ENCODE assay signal across 8 mouse cellular contexts in genomic region chr2:119897090-119897732, GRCm38 (mm10). TPM values are rescaled to one million over a fixed set of nuclear protein-coding genes. Genes with fewer than 3 reads are reported as not detected.
DNase-seq lines count a peak whose midpoint lies in the region; ATAC-seq and TF ChIP-seq lines count a peak whose summit lies in the region.

Gene Mga (plus strand): TSS chr2:119897228.

- peak; percentile 95 for ATAC-seq in common myeloid progenitor, adult 5-6 weeks (replicated peaks; ENCODE audit: low read depth, poor library complexity, severe bottlenecking)
- ATAC-seq in hindbrain, postnatal 0 days, result peak; percentile 98
- ATAC-seq in megakaryocyte, adult 5-6 weeks (ENCODE audit: poor library complexity, severe bottlenecking), result peak; percentile 86

- under 1% methylated on average over 58 of the region's 58 CpGs for WGBS in hindbrain, postnatal 0 days

- H3K9ac ChIP-seq in hindbrain, postnatal 0 days (replicated peaks; ENCODE audit: low read length), result peak within 1 kb of the TSS; percentile 44

- no peak for TF ChIP-seq CTCF in gastrocnemius, adult 2 months (IDR thresholded peaks at IDR 0.05)
- 0 out of 2 replicates have a peak, but pooled peaks have one; percentile 27 for TF ChIP-seq CTCF in hindbrain, postnatal 0 days (IDR thresholded peaks at IDR 0.05; ENCODE audit: low read depth)
- no peak; the same call in 1 of the 2 replicates for TF ChIP-seq CTCF in left cerebral cortex, adult 2 months (IDR thresholded peaks at IDR 0.05)

- no peaks in the 10 kb centered on the region for H3K36me3 ChIP-seq in hindbrain, postnatal 0 days (ENCODE audit: insufficient read depth, low read length)

- H3K27ac ChIP-seq in gastrocnemius, adult 2 months, result peak within 1 kb of the TSS; percentile 89
- peak within 1 kb of the TSS; percentile 87 for H3K27ac ChIP-seq in hindbrain, postnatal 0 days
- H3K27ac ChIP-seq in left cerebral cortex, adult 2 months, result peak within 1 kb of the TSS; percentile 85

- no peaks in the 10 kb centered on the region for H3K9me3 ChIP-seq in hindbrain, postnatal 0 days (ENCODE audit: low read length)

- peak within 1 kb of the TSS; percentile 83 for H3K4me2 ChIP-seq in hindbrain, postnatal 0 days (ENCODE audit: low read depth, low read length)

- intact Hi-C loops in gastrocnemius, adult 2 months (cut with DNase I), result no loop called here
- intact Hi-C loops in left cerebral cortex, adult 2 months (cut with DNase I), result loop anchor here (5.0 kb wide), 1 partner anchor 150 kb away; no protein-coding TSS in a partner anchor

- peaks cover 13% of the 10 kb centered on the region for H3K4me1 ChIP-seq in hindbrain, postnatal 0 days (ENCODE audit: insufficient read depth, low read length)

- peak within 1 kb of the TSS; percentile 79 for H3K4me3 ChIP-seq in gastrocnemius, adult 2 months
- peak within 1 kb of the TSS; percentile 50 for H3K4me3 ChIP-seq in hindbrain, postnatal 0 days (ENCODE audit: low read length)
- H3K4me3 ChIP-seq in left cerebral cortex, adult 2 months, result peak within 1 kb of the TSS; percentile 66

- peak; percentile 99 for DNase-seq in ZHBTc4 (ENCODE audit: low read depth, low spot score)
- peak; percentile 95 for DNase-seq in gastrocnemius, adult 2 months
- DNase-seq in hindbrain, postnatal 0 days (ENCODE audit: low spot score), result peak; percentile 99
- peak; percentile 90 to 94 for DNase-seq in left cerebral cortex, adult 2 months (ENCODE audit: extremely low spot score in 1 of 2, low spot score in 2 of 2)
- DNase-seq in right cerebral cortex, adult 2 months (ENCODE audit: low spot score in 2 of 2), result peak; percentile 91 to 95
- DNase-seq in urinary bladder, postnatal 14 days (ENCODE audit: low spot score), result peak; percentile 97

- H3K27me3 ChIP-seq in hindbrain, postnatal 0 days (ENCODE audit: insufficient read depth, low read length), result no peaks in the 10 kb centered on the region

RNA-seq across cellular contexts. Expression of gene Mga, which starts in this region (rescaled TPM):
- 78.8 and 103 TPM in 2 replicates for total RNA-seq in common myeloid progenitor, adult 5-6 weeks (2017)
- 10 to 100 TPM; 32.9 to 38.4 TPM for total RNA-seq in gastrocnemius, adult 2 months (2021)
- 76.4 and 77.9 TPM in 2 replicates for total RNA-seq in hindbrain, postnatal 0 days (2014; rRNA removed)
- polyA plus RNA-seq in hindbrain, postnatal 0 days (2015; fragmentation: Nextera tagmentation; extraction: Ambion mirVana), result 11.4 and 12.6 TPM in 2 replicates
- 10 to 100 TPM; 71.8 to 77.0 TPM for total RNA-seq in left cerebral cortex, adult 2 months (2021)
- 36.3 and 44.5 TPM in 2 replicates for total RNA-seq in megakaryocyte, adult 5-6 weeks (2015)
- total RNA-seq in megakaryocyte, adult 5-6 weeks (2017), result 23.2 and 29.4 TPM in 2 replicates

Comparison
In these comparisons a context has a peak if more than half of its experiments do, and no peak if none do; other contexts are left out.
1. Peak in every context shown above with its lines: DNase-seq, ATAC-seq, H3K4me3 ChIP-seq and H3K27ac ChIP-seq.